Mouse (Mus musculus) layer of hippocampus, adult 2 months (tissue): Measurements from ENCODE around the gene Atp6v0a2. TPM values are rescaled to one million over a fixed set of nuclear protein-coding genes. Genes with fewer than 3 reads are reported as not detected.
A peak's percentile ranks its signal among the peaks of the same experiment; 100 is the strongest.

Experiments
- DNase-seq, 2 experiments: peaks; one replicate each; pipeline ENCODE4 v3.0.0; 2022; ENCODE audit warnings: low spot score in 2 of 2
- H3K27ac ChIP-seq: fragments of 200-600 bp; 2 replicates; pipeline ENCODE4 v1.8.1; 2022
- H3K4me3 ChIP-seq: fragments of 200-600 bp; 2 replicates; pipeline ENCODE4 v1.8.1; 2022; ENCODE audit warnings: mild to moderate bottlenecking
- CTCF ChIP-seq: fragments of 200-600 bp; conservative IDR thresholded peaks from 2 replicates; pipeline ENCODE4 v1.8.1; 2022; ENCODE audit warnings: antibody characterized with exemption, mild to moderate bottlenecking, moderate library complexity
- total RNA-seq, 2 experiments: library from RNA; stranded (reverse); gene quantifications; 2 replicates each; pipeline ENCODE4 v1.2.3; 2021

Atp6v0a2 gene
- total RNA-seq, 2 experiments from 2014 or later = 54.3 to 63.9 TPM

- DNase-seq = no peak
- Histone ChIP-seq H3K27ac (no peak overlapping the region), H3K4me3 (no peak overlapping the region)
- no peak for TF ChIP-seq CTCF
Measured at GRCm38 (mm10) chr5:124718396-124718795, 90.0 kb downstream of the Atp6v0a2 start.

- Histone ChIP-seq H3K27ac (no peak overlapping the region), H3K4me3 (no peak overlapping the region)
- no peak for DNase-seq
- no peak for TF ChIP-seq CTCF
Measured at GRCm38 (mm10) chr5:124723125-124723524, 94.7 kb downstream of the Atp6v0a2 start.

GRCm38 (mm10) chr5:124724997-124725396, 96.6 kb downstream of the Atp6v0a2 start, which contains the start of gene Dnah10:
Gene Dnah10, plus strand, starts transcription at chr5:124725085.
- peak within 1 kb of the TSS; percentile 40 for H3K4me3 ChIP-seq
- H3K27ac ChIP-seq = no peak within 1 kb of the TSS
- TF ChIP-seq CTCF = no peak
- peak in 1 of 2 experiments; percentile 23 for DNase-seq

DNA sequence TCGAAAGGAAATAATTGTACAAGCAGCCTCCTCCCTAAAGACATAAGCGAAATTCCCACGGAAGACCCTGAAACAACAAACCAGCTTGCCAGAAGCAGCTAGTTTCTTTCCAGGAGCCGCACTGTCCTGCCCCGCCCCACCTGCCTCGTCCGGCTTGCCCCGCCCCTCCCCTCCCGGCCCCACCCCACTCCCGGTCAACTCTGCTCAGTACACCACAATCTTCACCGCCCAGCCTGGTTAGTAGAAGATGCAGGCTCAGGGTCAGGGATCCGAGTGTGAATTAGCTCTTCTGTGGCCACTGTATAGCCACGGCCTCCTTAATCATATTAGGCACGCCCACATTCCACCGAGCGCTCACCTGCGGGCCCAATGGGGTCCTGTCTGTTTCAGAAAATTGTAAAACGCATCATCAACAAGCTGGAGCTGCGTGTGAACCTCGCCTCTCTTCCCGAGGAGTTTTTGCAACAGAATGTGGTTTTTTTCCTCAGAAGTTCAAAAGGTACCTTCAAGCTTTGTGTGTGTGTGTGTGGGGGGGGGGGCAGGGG, 101.4 kb downstream of the Atp6v0a2 start:
- Histone ChIP-seq H3K4me3 (no peak overlapping the region), H3K27ac (no peak overlapping the region)
- no peak for DNase-seq
- TF ChIP-seq CTCF = no peak

GRCm38 (mm10) chr5:124733961-124734360, 105.6 kb downstream of the Atp6v0a2 start:
- peak; percentile 23 for TF ChIP-seq CTCF
- DNase-seq = no peak
- H3K27ac ChIP-seq = no peak overlapping the region
- H3K4me3 ChIP-seq = no peak overlapping the region

GRCm38 (mm10) chr5:124741898-124742599, 113.7 kb downstream of the Atp6v0a2 start:
- peak; percentile 46 for TF ChIP-seq CTCF
- no peak for DNase-seq
- no peak overlapping the region for H3K27ac ChIP-seq

GRCm38 (mm10) chr5:124743841-124744240, 115.5 kb downstream of the Atp6v0a2 start:
- Histone ChIP-seq H3K4me3 (no peak overlapping the region), H3K27ac (no peak overlapping the region)
- no peak for DNase-seq
- no peak for TF ChIP-seq CTCF

More at GRCm38 (mm10) chr5:124741898-124742599, 113.7 kb downstream of the Atp6v0a2 start:
- H3K4me3 ChIP-seq = no peak overlapping the region

- Histone ChIP-seq H3K4me3 (no peak overlapping the region), H3K27ac (no peak overlapping the region)
- no peak for DNase-seq
- no peak for TF ChIP-seq CTCF
Measured at GRCm38 (mm10) chr5:124746220-124746619, 117.8 kb downstream of the Atp6v0a2 start.

GRCm38 (mm10) chr5:124748296-124748695, 119.9 kb downstream of the Atp6v0a2 start:
- no peak for TF ChIP-seq CTCF
- no peak overlapping the region for H3K27ac ChIP-seq
- no peak for DNase-seq
- no peak overlapping the region for H3K4me3 ChIP-seq

GRCm38 (mm10) chr5:124751656-124752055, 123.3 kb downstream of the Atp6v0a2 start:
- Histone ChIP-seq H3K4me3 (no peak overlapping the region), H3K27ac (no peak overlapping the region)
- DNase-seq = no peak
- no peak for TF ChIP-seq CTCF

GRCm38 (mm10) chr5:124761011-124761410, 132.6 kb downstream of the Atp6v0a2 start:
- DNase-seq = no peak
- no peak overlapping the region for H3K27ac ChIP-seq
- peak; percentile 66 for TF ChIP-seq CTCF
- no peak overlapping the region for H3K4me3 ChIP-seq

DNA sequence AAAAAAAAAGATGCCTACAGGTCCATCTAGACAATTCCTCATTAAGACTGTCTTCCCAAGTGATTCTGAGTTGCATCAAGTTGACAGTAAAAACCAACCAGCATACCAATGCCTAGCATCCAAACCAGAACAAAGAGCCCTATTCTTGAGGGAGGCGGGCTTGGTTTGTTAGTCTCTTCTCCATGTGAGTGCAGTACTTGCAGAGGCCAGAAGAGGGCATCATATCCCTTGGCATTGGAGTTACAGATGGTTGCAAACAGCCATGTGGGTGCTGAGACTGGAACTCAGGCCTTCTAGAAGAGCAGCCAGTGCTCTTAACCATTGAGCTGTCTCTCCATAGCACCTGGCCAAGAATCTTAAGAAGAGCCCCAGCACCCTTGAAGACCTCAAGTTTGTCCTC, 133.4 kb downstream of the Atp6v0a2 start:
- TF ChIP-seq CTCF = peak; percentile 43
- Histone ChIP-seq H3K4me3 (no peak overlapping the region), H3K27ac (no peak overlapping the region)
- DNase-seq = no peak

Other genes starting within 250 kb of the Atp6v0a2 start
- 100 to 1,000 TPM; 157 to 166 TPM for gene Sbno1, start 202.6 kb upstream of the Atp6v0a2 start, total RNA-seq
- 10 to 100 TPM; 55.8 to 70.3 TPM for gene Kmt5a, start 188.6 kb upstream of the Atp6v0a2 start, total RNA-seq
- gene Rilpl2, start 150.2 kb upstream of the Atp6v0a2 start, total RNA-seq = 10 to 100 TPM; 19.3 TPM
- gene Snrnp35, start 145.4 kb upstream of the Atp6v0a2 start, total RNA-seq = 10 to 100 TPM; 25.7 to 25.9 TPM
- 10 to 100 TPM; 69.1 to 78.2 TPM for gene Rilpl1, start 97.2 kb upstream of the Atp6v0a2 start, total RNA-seq
- 10 to 100 TPM; 97.4 to 99.3 TPM for gene Tmed2, start 87.9 kb upstream of the Atp6v0a2 start, total RNA-seq
- 10 to 100 TPM; 27.4 to 32.6 TPM for gene Ddx55, start 75.7 kb upstream of the Atp6v0a2 start, total RNA-seq
- gene Eif2b1, start 49.4 kb upstream of the Atp6v0a2 start, total RNA-seq = 10 to 100 TPM; 36.7 to 36.8 TPM
- gene Gtf2h3, start 49.4 kb upstream of the Atp6v0a2 start, total RNA-seq = 10 to 100 TPM; 31.7 to 35.7 TPM
- under 1 TPM; 0.32 to 0.38 TPM for gene Dnah10, start 96.5 kb downstream of the Atp6v0a2 start, total RNA-seq
- 10 to 100 TPM; 79.7 to 81.8 TPM for gene Ccdc92, start 233.8 kb downstream of the Atp6v0a2 start, total RNA-seq
- 10 to 100 TPM; 65.1 to 66.1 TPM for gene Zfp664, start 234.1 kb downstream of the Atp6v0a2 start, total RNA-seq